Mouse (Mus musculus): ENCODE data around the gene Camkmt. TPM values are rescaled to one million over a fixed set of nuclear protein-coding genes. Genes with fewer than 3 reads are reported as not detected.
A peak's percentile ranks its signal among the peaks of the same experiment; 100 is the strongest.

Gene Camkmt
- polyA plus RNA-seq, 1 experiment from 2014 or later: 19.4 TPM

DNA sequence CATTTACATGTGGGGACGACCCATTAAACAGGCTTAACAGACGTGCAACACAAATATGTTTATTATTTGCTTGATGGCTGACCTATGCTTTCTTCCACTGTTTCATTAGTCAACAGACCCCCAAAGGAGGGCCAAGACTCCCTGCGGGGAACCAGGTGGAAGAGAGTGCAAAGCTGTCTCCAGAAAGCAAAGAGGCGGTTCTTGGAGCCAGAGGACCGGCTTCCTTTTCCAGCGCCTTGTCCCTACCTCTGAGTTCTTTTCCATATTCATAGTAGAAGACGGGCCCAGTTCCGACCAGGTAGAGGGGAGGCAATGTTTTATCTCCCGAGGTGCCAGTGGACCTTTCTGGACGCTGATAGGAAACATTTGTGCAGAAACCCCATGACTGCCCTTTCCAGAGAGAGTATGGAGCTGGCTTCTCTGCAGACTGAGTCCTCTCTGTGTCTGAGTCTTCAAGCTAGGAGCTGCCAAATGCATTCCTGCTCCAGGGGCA, 399.2 kb downstream of the Camkmt start:
- WGBS: 3% methylated on average over 10 of the region's 10 CpGs
- ATAC-seq (ENCODE audit: low FRiP score, low TSS enrichment): no peak
- no peak overlapping the region for H3K9ac ChIP-seq (replicated peaks; ENCODE audit: low read length)
- H3K36me3 ChIP-seq (ENCODE audit: control insufficient read depth, insufficient read depth, low read length): no peaks in the 10 kb centered on the region
- H3K9me3 ChIP-seq (ENCODE audit: control insufficient read depth, low read length): no peaks in the 10 kb centered on the region
- H3K27ac ChIP-seq (replicated peaks; ENCODE audit: low read depth, low read length): no peak overlapping the region
- DNase-seq: no peak
- H3K27me3 ChIP-seq (ENCODE audit: control insufficient read depth, insufficient read depth, low read length): peaks cover 88% of the 10 kb centered on the region
- no peak overlapping the region for H3K4me3 ChIP-seq (replicated peaks; ENCODE audit: low read depth, low read length)
- no peak overlapping the region for H3K4me2 ChIP-seq (ENCODE audit: low read length)
- H3K4me1 ChIP-seq (ENCODE audit: control insufficient read depth, insufficient read depth, low read length): peaks cover 4% of the 10 kb centered on the region; the same call in 1 of the 2 replicates

GRCm38 (mm10) chr17:85491491-85491890, 401.1 kb downstream of the Camkmt start:
- Histone ChIP-seq H3K4me1 (ENCODE audit: control insufficient read depth, insufficient read depth, low read length) (no peaks in the 10 kb centered on the region; the same call in 1 of the 2 replicates), H3K27ac (replicated peaks; ENCODE audit: low read depth, low read length) (no peak overlapping the region), H3K27me3 (ENCODE audit: control insufficient read depth, insufficient read depth, low read length) (peaks cover 76% of the 10 kb centered on the region), H3K4me2 (ENCODE audit: low read length) (no peak overlapping the region), H3K4me3 (replicated peaks; ENCODE audit: low read depth, low read length) (no peak overlapping the region), H3K9me3 (ENCODE audit: control insufficient read depth, low read length) (peaks cover 7% of the 10 kb centered on the region; the same call in 1 of the 2 replicates), H3K9ac (replicated peaks; ENCODE audit: low read length) (no peak overlapping the region), H3K36me3 (ENCODE audit: control insufficient read depth, insufficient read depth, low read length) (no peaks in the 10 kb centered on the region)
- DNase-seq (no peak), ATAC-seq (ENCODE audit: low FRiP score, low TSS enrichment) (no peak)
- 68% methylated on average over 3 of the region's 3 CpGs for WGBS

DNA sequence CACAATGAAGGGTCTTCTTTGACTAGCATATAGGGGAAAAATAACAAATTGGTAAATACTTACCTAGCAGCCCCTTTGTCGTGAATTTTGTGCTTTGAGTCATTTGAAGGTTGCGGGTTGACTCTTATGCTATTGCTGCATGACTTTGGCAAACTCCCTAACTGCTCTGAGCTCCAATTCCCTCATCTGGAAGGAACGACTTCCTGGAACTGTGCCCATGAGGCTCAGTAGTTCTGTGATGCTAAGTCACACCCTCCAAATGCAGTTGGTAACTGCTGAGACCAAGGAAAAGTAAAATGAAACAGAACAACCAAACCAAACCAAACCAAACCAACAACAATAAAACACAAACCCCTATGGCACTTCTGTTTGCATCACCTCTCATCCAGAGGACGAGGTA, 403.2 kb downstream of the Camkmt start:
- Histone ChIP-seq H3K27me3 (ENCODE audit: control insufficient read depth, insufficient read depth, low read length) (peaks cover 57% of the 10 kb centered on the region), H3K27ac (replicated peaks; ENCODE audit: low read depth, low read length) (no peak overlapping the region), H3K4me1 (ENCODE audit: control insufficient read depth, insufficient read depth, low read length) (no peaks in the 10 kb centered on the region), H3K4me2 (ENCODE audit: low read length) (no peak overlapping the region), H3K36me3 (ENCODE audit: control insufficient read depth, insufficient read depth, low read length) (no peaks in the 10 kb centered on the region), H3K9me3 (ENCODE audit: control insufficient read depth, low read length) (peaks cover 8% of the 10 kb centered on the region; the same call in 1 of the 2 replicates), H3K9ac (replicated peaks; ENCODE audit: low read length) (no peak overlapping the region), H3K4me3 (replicated peaks; ENCODE audit: low read depth, low read length) (no peak overlapping the region)
- WGBS: 82% methylated on average over 4 of the region's 4 CpGs
- ATAC-seq (ENCODE audit: low FRiP score, low TSS enrichment) (no peak), DNase-seq (no peak)

GRCm38 (mm10) chr17:85495012-85495754, 404.8 kb downstream of the Camkmt start:
- Histone ChIP-seq H3K4me2 (ENCODE audit: low read length) (no peak overlapping the region), H3K27ac (replicated peaks; ENCODE audit: low read depth, low read length) (no peak overlapping the region), H3K9me3 (ENCODE audit: control insufficient read depth, low read length) (peaks cover 8% of the 10 kb centered on the region; the same call in 1 of the 2 replicates), H3K4me1 (ENCODE audit: control insufficient read depth, insufficient read depth, low read length) (no peaks in the 10 kb centered on the region), H3K4me3 (replicated peaks; ENCODE audit: low read depth, low read length) (no peak overlapping the region), H3K36me3 (ENCODE audit: control insufficient read depth, insufficient read depth, low read length) (no peaks in the 10 kb centered on the region), H3K9ac (replicated peaks; ENCODE audit: low read length) (no peak overlapping the region), H3K27me3 (ENCODE audit: control insufficient read depth, insufficient read depth, low read length) (peaks cover 40% of the 10 kb centered on the region)
- WGBS: 93% methylated on average over 3 of the region's 3 CpGs
- ATAC-seq (ENCODE audit: low FRiP score, low TSS enrichment) (no peak), DNase-seq (no peak)

DNA sequence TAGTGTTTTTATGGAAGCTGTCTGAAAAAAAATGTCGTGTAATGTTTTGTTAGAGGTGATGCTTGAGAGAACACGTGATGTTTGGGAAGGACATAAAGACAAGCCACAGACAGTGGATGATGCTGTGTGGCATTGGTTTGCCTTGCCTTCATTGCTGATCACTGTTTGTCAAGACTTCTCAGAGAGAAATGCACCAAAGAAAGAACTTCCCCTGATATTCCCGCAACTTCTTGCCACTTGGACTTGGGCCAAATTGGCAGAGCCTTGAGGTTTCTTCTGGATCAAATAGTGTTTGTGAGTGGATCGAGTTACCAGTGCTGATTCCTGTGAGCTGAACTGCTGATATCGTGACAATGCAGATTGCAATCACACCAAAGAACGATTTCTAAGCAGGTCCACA, 405.5 kb downstream of the Camkmt start:
- Histone ChIP-seq H3K27ac (replicated peaks; ENCODE audit: low read depth, low read length) (no peak overlapping the region), H3K4me2 (ENCODE audit: low read length) (no peak overlapping the region), H3K27me3 (ENCODE audit: control insufficient read depth, insufficient read depth, low read length) (peaks cover 33% of the 10 kb centered on the region), H3K4me1 (ENCODE audit: control insufficient read depth, insufficient read depth, low read length) (no peaks in the 10 kb centered on the region), H3K9ac (replicated peaks; ENCODE audit: low read length) (no peak overlapping the region), H3K4me3 (replicated peaks; ENCODE audit: low read depth, low read length) (no peak overlapping the region), H3K9me3 (ENCODE audit: control insufficient read depth, low read length) (peaks cover 8% of the 10 kb centered on the region; the same call in 1 of the 2 replicates), H3K36me3 (ENCODE audit: control insufficient read depth, insufficient read depth, low read length) (no peaks in the 10 kb centered on the region)
- 88% methylated on average over 6 of the region's 6 CpGs for WGBS
- ATAC-seq (ENCODE audit: low FRiP score, low TSS enrichment) (no peak), DNase-seq (no peak)

- H3K9me3 ChIP-seq (ENCODE audit: control insufficient read depth, low read length): no peaks in the 10 kb centered on the region
- no peak overlapping the region for H3K9ac ChIP-seq (replicated peaks; ENCODE audit: low read length)
- no peak overlapping the region for H3K27ac ChIP-seq (replicated peaks; ENCODE audit: low read depth, low read length)
- H3K36me3 ChIP-seq (ENCODE audit: control insufficient read depth, insufficient read depth, low read length): no peaks in the 10 kb centered on the region
- ATAC-seq (ENCODE audit: low FRiP score, low TSS enrichment) (no peak), DNase-seq (no peak)
- H3K4me1 ChIP-seq (ENCODE audit: control insufficient read depth, insufficient read depth, low read length): 0 out of 2 replicates have a peak, but pooled peaks cover 2% of the 10 kb centered on the region
- H3K4me3 ChIP-seq (replicated peaks; ENCODE audit: low read depth, low read length): no peak overlapping the region
- H3K4me2 ChIP-seq (ENCODE audit: low read length): no peak overlapping the region
- no peaks in the 10 kb centered on the region for H3K27me3 ChIP-seq (ENCODE audit: control insufficient read depth, insufficient read depth, low read length)
Measured at GRCm38 (mm10) chr17:85504888-85505287, 414.5 kb downstream of the Camkmt start.

GRCm38 (mm10) chr17:85506206-85507088, 416.1 kb downstream of the Camkmt start:
- ATAC-seq (ENCODE audit: low FRiP score, low TSS enrichment): peak; percentile 48; the same call in 1 of the 2 replicates
- peak; percentile 53 for DNase-seq
- Histone ChIP-seq H3K9me3 (ENCODE audit: control insufficient read depth, low read length) (no peaks in the 10 kb centered on the region), H3K9ac (replicated peaks; ENCODE audit: low read length) (no peak overlapping the region), H3K27me3 (ENCODE audit: control insufficient read depth, insufficient read depth, low read length) (no peaks in the 10 kb centered on the region), H3K4me3 (replicated peaks; ENCODE audit: low read depth, low read length) (no peak overlapping the region), H3K36me3 (ENCODE audit: control insufficient read depth, insufficient read depth, low read length) (no peaks in the 10 kb centered on the region), H3K4me1 (ENCODE audit: control insufficient read depth, insufficient read depth, low read length) (0 out of 2 replicates have a peak, but pooled peaks cover 2% of the 10 kb centered on the region), H3K4me2 (ENCODE audit: low read length) (no peak overlapping the region), H3K27ac (replicated peaks; ENCODE audit: low read depth, low read length) (no peak overlapping the region)
- 60% methylated on average over 15 of the region's 15 CpGs for WGBS

- no peak for DNase-seq
- H3K9me3 ChIP-seq (ENCODE audit: control insufficient read depth, low read length): no peaks in the 10 kb centered on the region
- H3K36me3 ChIP-seq (ENCODE audit: control insufficient read depth, insufficient read depth, low read length): no peaks in the 10 kb centered on the region
- ATAC-seq (ENCODE audit: low FRiP score, low TSS enrichment): no peak
- no peak overlapping the region for H3K27ac ChIP-seq (replicated peaks; ENCODE audit: low read depth, low read length)
- no peak overlapping the region for H3K4me2 ChIP-seq (ENCODE audit: low read length)
- H3K4me1 ChIP-seq (ENCODE audit: control insufficient read depth, insufficient read depth, low read length): 0 out of 2 replicates have a peak, but pooled peaks cover 2% of the 10 kb centered on the region
- H3K27me3 ChIP-seq (ENCODE audit: control insufficient read depth, insufficient read depth, low read length): no peaks in the 10 kb centered on the region
- no peak overlapping the region for H3K4me3 ChIP-seq (replicated peaks; ENCODE audit: low read depth, low read length)
- no peak overlapping the region for H3K9ac ChIP-seq (replicated peaks; ENCODE audit: low read length)
- WGBS: 88% methylated on average over 4 of the region's 4 CpGs
Measured at GRCm38 (mm10) chr17:85507089-85507460, 416.7 kb downstream of the Camkmt start.
